Mouse (Mus musculus): ENCODE data around the gene Rrbp1. TPM values are rescaled to one million over a fixed set of nuclear protein-coding genes. Genes with fewer than 3 reads are reported as not detected.
A peak's percentile ranks its signal among the peaks of the same experiment; 100 is the strongest.

The Rrbp1 gene
- polyA plus RNA-seq (2012; ENCODE audit: insufficient read depth, low replicate concordance): 84.2 and 386 TPM in 2 replicates

DNA sequence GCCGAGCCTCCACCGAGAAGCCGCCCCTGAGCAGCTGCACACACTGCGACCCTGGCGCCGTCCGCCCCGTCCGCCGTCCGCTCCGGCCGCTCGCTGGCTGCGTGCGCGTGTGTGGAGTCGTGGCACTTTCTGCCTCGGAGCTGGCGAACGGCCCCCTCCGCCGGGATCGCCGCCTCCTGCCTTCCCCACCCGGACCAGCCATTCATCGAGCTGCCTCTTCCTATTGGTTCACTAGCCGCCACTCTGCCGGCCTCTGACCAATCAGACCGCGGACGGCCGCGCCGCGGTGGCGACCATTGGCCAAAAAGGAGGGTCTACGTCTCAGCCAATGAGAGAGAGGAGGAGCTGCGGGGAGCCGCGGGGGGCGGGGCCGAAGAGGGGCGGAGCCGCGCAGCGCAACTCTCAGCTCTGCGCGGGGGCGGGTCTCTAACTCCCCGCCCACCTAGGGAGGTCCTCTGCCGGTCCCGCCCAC lies at the start of gene Rrbp1:
Gene Rrbp1 (minus strand): TSS at position 184 of the 472 bp plus-strand sequence.
- H3K4me3 ChIP-seq (replicated peaks): peak within 1 kb of the TSS; percentile 97
- peaks cover 47% of the 10 kb centered on the region for H3K4me1 ChIP-seq

DNA sequence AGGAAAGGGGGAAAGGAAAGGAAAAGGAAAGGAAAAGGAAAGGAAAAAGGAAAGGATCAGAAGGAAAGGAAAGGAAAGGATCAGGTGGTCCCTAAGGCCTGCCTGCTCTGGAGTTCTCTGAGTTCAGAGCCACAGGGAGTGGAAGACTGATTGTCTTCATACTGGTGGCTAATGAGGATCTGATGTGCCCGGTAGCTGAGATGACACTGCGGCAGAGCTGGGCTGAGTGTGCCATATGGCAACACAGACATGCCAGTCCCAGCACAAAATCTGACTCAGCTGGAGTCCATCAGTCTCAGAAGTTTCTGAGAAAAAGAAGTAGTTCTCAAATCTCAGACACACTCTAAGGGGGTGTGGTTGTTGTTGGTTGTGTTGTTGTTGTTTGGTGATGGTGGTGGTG lies 46.7 kb upstream of the Rrbp1 start:
- Histone ChIP-seq H3K4me1 (peaks cover 28% of the 10 kb centered on the region), H3K36me3 (replicated peaks; ENCODE audit: low read length) (no peaks in the 10 kb centered on the region), H3K4me3 (replicated peaks) (no peak overlapping the region), H3K27me3 (replicated peaks) (peaks cover 21% of the 10 kb centered on the region), H3K9me3 (no peaks in the 10 kb centered on the region)
- TF ChIP-seq GATA1 (IDR thresholded peaks at IDR 0.05; ENCODE audit: borderline replicate concordance, low read length) (no peak), FLI1 (IDR thresholded peaks at IDR 0.05; ENCODE audit: low read length) (no peak)

More for the DNA sequence above, at the start of gene Rrbp1:
- Histone ChIP-seq H3K9me3 (no peaks in the 10 kb centered on the region), H3K36me3 (replicated peaks; ENCODE audit: low read length) (peaks cover 24% of the 10 kb centered on the region), H3K27me3 (replicated peaks) (peaks cover 2% of the 10 kb centered on the region)
- TF ChIP-seq GATA1 (IDR thresholded peaks at IDR 0.05; ENCODE audit: borderline replicate concordance, low read length) (no peak), FLI1 (IDR thresholded peaks at IDR 0.05; ENCODE audit: low read length) (no peak)

DNA sequence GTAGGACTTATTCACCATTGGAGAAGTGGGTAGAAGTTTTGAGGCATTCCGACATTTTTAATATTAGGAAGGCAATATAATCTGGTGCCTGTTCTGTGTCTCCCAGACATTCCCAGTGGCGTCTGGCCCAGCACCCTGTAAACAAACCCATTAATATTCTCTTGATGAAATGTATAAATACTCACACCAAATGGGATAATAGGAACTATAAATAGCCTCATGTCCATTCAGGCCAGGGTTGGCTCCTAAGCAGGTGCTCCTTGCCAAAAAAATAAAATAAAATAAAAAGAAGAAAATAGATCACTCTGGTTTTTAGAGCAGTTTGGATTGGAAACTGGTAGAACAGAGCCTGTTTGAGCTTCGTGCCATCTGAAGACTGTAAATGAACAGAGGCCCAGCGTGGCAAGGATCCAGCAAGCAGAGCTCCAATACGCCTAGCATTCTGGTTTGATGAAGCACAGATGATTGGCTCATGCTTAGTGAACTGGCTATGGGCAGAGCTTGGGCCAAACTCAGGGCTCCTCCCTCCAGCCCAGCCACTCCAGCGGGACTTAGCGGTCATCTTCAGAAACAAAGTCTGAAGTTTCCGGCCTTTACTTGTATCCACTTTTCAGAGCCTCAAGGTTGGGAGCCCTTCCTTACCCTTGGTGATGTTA lies 41.5 kb upstream of the Rrbp1 start:
- Histone ChIP-seq H3K4me3 (replicated peaks) (no peak overlapping the region), H3K4me1 (peaks cover 31% of the 10 kb centered on the region), H3K27me3 (replicated peaks) (peaks cover 4% of the 10 kb centered on the region), H3K9me3 (no peaks in the 10 kb centered on the region), H3K36me3 (replicated peaks; ENCODE audit: low read length) (no peaks in the 10 kb centered on the region)
- TF ChIP-seq GATA1 (IDR thresholded peaks at IDR 0.05; ENCODE audit: borderline replicate concordance, low read length): no peak
- no peak for TF ChIP-seq FLI1 (IDR thresholded peaks at IDR 0.05; ENCODE audit: low read length)

DNA sequence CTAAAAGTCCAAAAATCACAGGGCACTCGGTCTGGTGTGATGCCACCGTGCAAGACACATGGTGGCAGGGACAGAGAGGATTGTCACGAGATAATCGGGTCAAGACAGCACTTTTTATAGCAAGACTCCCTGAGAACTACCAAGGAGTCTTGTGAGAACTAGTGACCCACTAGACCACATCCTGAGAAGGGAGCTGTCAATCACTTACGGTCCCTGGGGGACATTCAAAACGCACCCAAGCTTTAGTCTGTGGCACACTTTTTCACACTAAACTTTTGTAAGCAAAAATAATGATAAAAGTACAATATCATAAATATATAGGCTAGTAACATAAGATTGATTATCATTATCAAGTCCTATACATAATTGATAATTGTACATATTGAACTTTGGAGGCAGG lies 39.8 kb upstream of the Rrbp1 start:
- Histone ChIP-seq H3K4me1 (peaks cover 46% of the 10 kb centered on the region), H3K4me3 (replicated peaks) (no peak overlapping the region)
- TF ChIP-seq FLI1 (IDR thresholded peaks at IDR 0.05; ENCODE audit: low read length) (no peak), GATA1 (IDR thresholded peaks at IDR 0.05; ENCODE audit: borderline replicate concordance, low read length) (no peak)

DNA sequence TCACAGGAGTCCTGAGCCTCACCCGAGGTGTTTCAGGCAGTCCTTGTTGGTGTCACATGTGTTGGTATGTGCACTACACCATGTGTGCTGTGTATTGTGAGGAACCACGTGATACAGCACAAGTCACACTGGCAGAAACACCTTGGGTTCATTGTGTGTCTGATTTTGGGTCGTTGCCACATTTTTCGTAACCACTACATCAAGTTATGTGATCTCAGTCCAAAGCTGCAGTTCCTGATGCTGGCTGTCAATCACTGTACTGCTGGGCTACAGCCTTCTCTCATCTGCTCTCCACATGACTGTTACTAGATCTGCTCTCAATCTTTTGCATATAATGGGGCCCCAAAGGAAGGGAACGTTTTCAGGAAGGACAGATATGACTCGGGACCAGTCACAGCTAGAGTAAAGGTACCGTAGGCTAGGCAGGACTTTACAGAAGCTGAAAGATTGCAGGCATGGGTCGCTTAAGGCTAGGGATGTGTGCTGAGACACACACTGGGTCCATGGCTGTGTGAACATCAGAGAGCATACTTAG lies 39.1 kb upstream of the Rrbp1 start:
- H3K27me3 ChIP-seq (replicated peaks): no peaks in the 10 kb centered on the region
- no peaks in the 10 kb centered on the region for H3K36me3 ChIP-seq (replicated peaks; ENCODE audit: low read length)
- H3K9me3 ChIP-seq: no peaks in the 10 kb centered on the region
- TF ChIP-seq FLI1 (IDR thresholded peaks at IDR 0.05; ENCODE audit: low read length): no peak
- no peak for TF ChIP-seq GATA1 (IDR thresholded peaks at IDR 0.05; ENCODE audit: borderline replicate concordance, low read length)
- peak overlapping the region; percentile 28 for H3K4me3 ChIP-seq (replicated peaks)
- peaks cover 42% of the 10 kb centered on the region for H3K4me1 ChIP-seq

More for the DNA sequence above, 39.8 kb upstream of the Rrbp1 start:
- Histone ChIP-seq H3K36me3 (replicated peaks; ENCODE audit: low read length) (no peaks in the 10 kb centered on the region), H3K9me3 (no peaks in the 10 kb centered on the region), H3K27me3 (replicated peaks) (no peaks in the 10 kb centered on the region)

DNA sequence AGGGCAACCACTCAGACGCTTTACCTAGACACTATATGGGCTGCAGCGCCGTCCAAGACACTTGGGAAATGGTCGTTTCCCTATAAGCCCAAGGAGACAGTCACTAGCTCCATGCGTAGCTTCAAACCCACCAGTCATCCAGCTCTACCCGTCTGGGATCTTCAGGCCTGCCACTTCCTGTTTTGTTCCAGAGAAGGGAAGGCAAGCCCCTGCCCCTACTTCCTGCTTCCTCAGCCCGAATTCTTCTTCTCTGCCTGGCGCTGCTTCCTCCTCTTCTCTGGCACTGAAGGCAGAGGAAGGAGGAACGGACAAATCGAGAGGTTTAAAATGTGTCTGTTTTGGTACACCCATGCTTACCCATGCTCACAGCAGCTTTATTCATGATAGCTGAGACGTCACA lies 35.9 kb upstream of the Rrbp1 start:
- Histone ChIP-seq H3K27me3 (replicated peaks) (peaks cover 13% of the 10 kb centered on the region), H3K4me3 (replicated peaks) (no peak overlapping the region), H3K9me3 (peaks cover 10% of the 10 kb centered on the region), H3K4me1 (peaks cover 25% of the 10 kb centered on the region), H3K36me3 (replicated peaks; ENCODE audit: low read length) (no peaks in the 10 kb centered on the region)
- TF ChIP-seq FLI1 (IDR thresholded peaks at IDR 0.05; ENCODE audit: low read length): no peak

DNA sequence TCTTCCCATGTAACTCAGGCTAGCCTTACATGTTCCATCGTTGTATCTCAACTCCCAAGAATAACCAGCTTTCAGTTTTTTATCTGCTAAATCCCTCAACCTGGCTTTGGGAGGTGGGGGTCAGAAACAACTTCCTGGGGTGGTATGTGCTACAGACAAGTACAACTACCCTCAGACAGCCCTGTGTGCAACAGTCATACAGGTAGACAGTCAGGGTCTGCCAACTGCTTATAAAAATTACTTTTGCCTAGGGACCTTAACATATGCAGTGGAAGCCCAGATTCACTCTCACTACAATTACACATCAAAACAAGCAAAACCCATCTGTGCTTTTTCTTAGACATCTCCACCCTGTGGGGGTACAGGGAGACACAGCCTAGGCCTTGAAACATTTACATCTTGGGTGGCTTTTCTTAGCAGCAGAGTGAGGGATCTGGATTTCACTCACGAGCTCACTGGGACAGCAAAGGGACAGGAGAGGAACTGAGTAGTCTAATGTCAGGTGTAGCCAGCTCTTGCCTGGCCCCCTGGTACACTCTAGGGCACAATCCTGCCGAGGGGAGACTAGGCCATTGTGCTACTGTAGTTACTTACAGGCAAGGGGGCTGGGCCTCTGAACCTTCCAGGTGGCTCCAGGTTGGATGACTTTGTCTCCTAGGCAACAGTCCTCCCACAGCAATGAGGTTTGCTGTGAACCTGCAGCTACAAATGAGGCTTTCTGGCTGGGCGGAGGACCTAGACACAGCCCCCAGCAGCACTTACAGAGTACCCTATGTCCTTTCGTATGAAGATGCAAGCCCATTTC lies 34.9 kb upstream of the Rrbp1 start:
- Histone ChIP-seq H3K4me1 (peaks cover 25% of the 10 kb centered on the region), H3K27me3 (replicated peaks) (peaks cover 20% of the 10 kb centered on the region), H3K9me3 (peaks cover 16% of the 10 kb centered on the region), H3K36me3 (replicated peaks; ENCODE audit: low read length) (no peaks in the 10 kb centered on the region), H3K4me3 (replicated peaks) (no peak overlapping the region)
- TF ChIP-seq GATA1 (IDR thresholded peaks at IDR 0.05; ENCODE audit: borderline replicate concordance, low read length): no peak
- TF ChIP-seq FLI1 (IDR thresholded peaks at IDR 0.05; ENCODE audit: low read length): no peak

DNA sequence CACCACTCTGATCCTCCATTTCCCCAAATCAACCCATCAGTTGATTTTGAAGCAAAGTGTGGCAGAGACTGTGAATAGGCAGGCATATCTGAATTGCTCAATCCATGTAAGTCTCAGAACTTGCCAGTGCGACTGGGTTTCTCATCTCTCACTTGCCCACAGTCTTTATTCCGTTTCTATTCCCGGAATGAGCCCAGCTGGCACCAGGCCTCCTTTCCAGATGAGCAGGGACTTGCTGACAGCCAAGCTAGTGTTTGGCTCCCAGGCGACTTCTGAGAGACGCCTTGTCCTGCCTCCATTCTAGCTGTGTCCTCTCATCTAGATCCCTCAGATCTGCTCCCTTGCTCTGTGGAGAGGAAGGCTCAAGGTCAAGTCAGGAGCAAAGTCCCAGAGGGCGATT lies 33.7 kb upstream of the Rrbp1 start:
- peaks cover 15% of the 10 kb centered on the region for H3K4me1 ChIP-seq
- H3K9me3 ChIP-seq: peaks cover 16% of the 10 kb centered on the region
- H3K4me3 ChIP-seq (replicated peaks): no peak overlapping the region
- H3K36me3 ChIP-seq (replicated peaks; ENCODE audit: low read length): no peaks in the 10 kb centered on the region
- TF ChIP-seq FLI1 (IDR thresholded peaks at IDR 0.05; ENCODE audit: low read length): no peak
- no peak for TF ChIP-seq GATA1 (IDR thresholded peaks at IDR 0.05; ENCODE audit: borderline replicate concordance, low read length)
- peaks cover 30% of the 10 kb centered on the region for H3K27me3 ChIP-seq (replicated peaks)

DNA sequence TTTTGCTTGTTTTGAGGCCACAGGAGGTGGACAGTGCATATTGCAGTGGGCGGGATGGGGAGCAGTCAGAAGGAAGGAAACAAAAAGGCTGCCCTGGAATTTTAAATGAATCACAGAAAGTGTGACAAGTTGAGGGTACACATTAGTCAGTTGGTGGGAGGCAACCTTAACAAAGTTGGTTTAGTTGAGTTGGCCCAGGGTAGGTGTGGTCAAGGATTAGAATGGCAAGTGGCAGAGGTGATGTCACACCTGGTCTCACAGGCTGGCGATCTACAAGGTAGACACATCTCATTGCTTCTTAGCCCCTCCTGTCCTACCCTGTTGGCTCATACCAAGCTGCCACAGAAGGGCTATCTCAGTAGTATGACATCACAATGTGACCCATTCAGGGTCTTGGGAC lies 21.6 kb upstream of the Rrbp1 start, which contains the start of gene Banf2:
Gene Banf2 (plus strand): TSS at position 396 of the 400 bp plus-strand sequence.
- TF ChIP-seq GATA1 (IDR thresholded peaks at IDR 0.05; ENCODE audit: borderline replicate concordance, low read length) (no peak), FLI1 (IDR thresholded peaks at IDR 0.05; ENCODE audit: low read length) (no peak)
- 0 out of 2 replicates have a peak, but pooled peaks cover 1% of the 10 kb centered on the region for H3K9me3 ChIP-seq
- H3K4me1 ChIP-seq: peaks cover 11% of the 10 kb centered on the region
- no peaks in the 10 kb centered on the region for H3K36me3 ChIP-seq (replicated peaks; ENCODE audit: low read length)
- no peak within 1 kb of the TSS for H3K4me3 ChIP-seq (replicated peaks)
- H3K27me3 ChIP-seq (replicated peaks): peaks cover 41% of the 10 kb centered on the region

DNA sequence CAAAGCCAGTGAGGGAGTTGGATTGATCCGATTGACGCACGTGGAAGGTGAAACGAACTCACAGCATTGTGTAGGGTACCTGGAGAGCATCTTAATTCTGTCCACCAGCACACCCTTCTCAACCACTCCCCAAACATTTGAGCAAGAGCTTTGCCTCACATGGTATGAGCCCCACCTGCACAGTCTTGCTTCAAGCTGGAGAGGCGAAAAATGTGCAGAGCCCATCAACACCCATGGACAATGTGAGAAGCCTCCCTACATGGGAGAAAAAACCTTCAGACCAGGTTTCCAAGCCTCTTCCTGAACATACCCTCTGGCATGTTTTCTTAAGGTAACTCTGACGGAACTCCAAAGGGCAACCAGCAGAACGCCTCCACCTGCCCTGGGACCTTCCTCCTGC lies 19.7 kb upstream of the Rrbp1 start:
- Histone ChIP-seq H3K36me3 (replicated peaks; ENCODE audit: low read length) (no peaks in the 10 kb centered on the region), H3K27me3 (replicated peaks) (peaks cover 33% of the 10 kb centered on the region), H3K4me3 (replicated peaks) (no peak overlapping the region), H3K4me1 (peaks cover 22% of the 10 kb centered on the region), H3K9me3 (no peaks in the 10 kb centered on the region)
- no peak for TF ChIP-seq GATA1 (IDR thresholded peaks at IDR 0.05; ENCODE audit: borderline replicate concordance, low read length)
- TF ChIP-seq FLI1 (IDR thresholded peaks at IDR 0.05; ENCODE audit: low read length): no peak
